Mouse (Mus musculus) kidney, adult 2 months (tissue): ENCODE results near the gene Krtap3-3.

Source experiments
- CTCF ChIP-seq: fragments of 200-500 bp; conservative IDR thresholded peaks from 2 replicates; pipeline ENCODE4 v1.5.1; 2011; ENCODE audit warnings: low read depth, mild to moderate bottlenecking, control low read depth, low read length, moderate library complexity, mixed read lengths; ENCODE audit not compliant: insufficient read depth, insufficient read length
- POLR2A ChIP-seq: fragments of 200-500 bp; IDR thresholded peaks from one replicate; pipeline ENCODE4 v1.6.1; 2011; ENCODE audit warnings: low read depth, low read length, control low read depth

GRCm38 (mm10) chr11:99559366-99559765 is 8.7 kb upstream of the Krtap3-3 start, which contains the start of gene Gm11939:
- TF ChIP-seq CTCF (no peak), POLR2A (no peak)
